Mouse (Mus musculus): ENCODE measurements around the gene Tbx3. TPM values are rescaled to one million over a fixed set of nuclear protein-coding genes. Genes with fewer than 3 reads are reported as not detected.
A peak's percentile ranks its signal among the peaks of the same experiment; 100 is the strongest.

Tbx3 gene
- polyA plus RNA-seq, 1 experiment from 2014 or later = 6.8 TPM

DNA sequence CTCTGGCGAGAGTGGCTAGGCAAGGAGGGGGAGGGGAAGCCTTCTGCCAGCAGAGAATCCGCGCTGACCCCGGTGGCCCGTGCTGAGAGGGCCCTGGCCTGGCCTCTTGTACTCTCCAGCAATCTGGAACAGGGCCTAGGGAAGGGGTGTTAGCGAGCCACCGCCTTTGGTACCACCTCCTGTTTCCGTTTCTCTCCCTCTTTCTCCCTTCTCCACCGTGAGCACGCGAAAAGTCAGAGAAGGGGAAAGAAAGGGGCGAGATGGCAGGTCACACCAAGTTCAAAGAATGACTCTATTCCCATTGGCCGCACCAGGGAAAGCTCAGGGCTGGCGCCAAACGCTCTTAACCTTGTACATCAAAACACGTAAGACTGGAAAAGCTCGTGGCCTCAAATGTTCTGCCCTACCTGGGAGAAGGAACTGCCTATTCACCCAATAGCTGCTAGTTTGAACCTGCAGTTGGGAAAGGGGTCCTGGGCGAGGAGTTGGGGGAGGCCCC lies 1.5 kb upstream of the Tbx3 start:
- peaks cover 23% of the 10 kb centered on the region; the same call in 1 of the 2 replicates for H3K27me3 ChIP-seq (ENCODE audit: control insufficient read depth, insufficient read depth, low read length)
- ATAC-seq (ENCODE audit: low FRiP score, low TSS enrichment) (no peak), DNase-seq (ENCODE audit: low spot score) (no peak)
- no peaks in the 10 kb centered on the region for H3K36me3 ChIP-seq (ENCODE audit: control insufficient read depth, insufficient read depth, low read length)
- H3K4me1 ChIP-seq (replicated peaks; ENCODE audit: control insufficient read depth, insufficient read depth) = no peaks in the 10 kb centered on the region; the same call in 1 of the 2 replicates
- peak overlapping the region; percentile 18; the same call in 1 of the 2 replicates for H3K9ac ChIP-seq (ENCODE audit: low read length)
- WGBS = 34% methylated on average over 16 of the region's 18 CpGs
- peak overlapping the region; percentile 53 for H3K4me2 ChIP-seq (replicated peaks; ENCODE audit: low read depth)
- no peaks in the 10 kb centered on the region for H3K9me3 ChIP-seq (ENCODE audit: control insufficient read depth, low read length)
- TF ChIP-seq EP300 (optimal IDR thresholded peaks at IDR 0.05) = no peak
- 0 out of 2 replicates have a peak overlapping the region, but pooled peaks have one; percentile 1 for H3K4me3 ChIP-seq (ENCODE audit: low read depth, low read length)
- H3K27ac ChIP-seq (replicated peaks) = no peak overlapping the region

DNA sequence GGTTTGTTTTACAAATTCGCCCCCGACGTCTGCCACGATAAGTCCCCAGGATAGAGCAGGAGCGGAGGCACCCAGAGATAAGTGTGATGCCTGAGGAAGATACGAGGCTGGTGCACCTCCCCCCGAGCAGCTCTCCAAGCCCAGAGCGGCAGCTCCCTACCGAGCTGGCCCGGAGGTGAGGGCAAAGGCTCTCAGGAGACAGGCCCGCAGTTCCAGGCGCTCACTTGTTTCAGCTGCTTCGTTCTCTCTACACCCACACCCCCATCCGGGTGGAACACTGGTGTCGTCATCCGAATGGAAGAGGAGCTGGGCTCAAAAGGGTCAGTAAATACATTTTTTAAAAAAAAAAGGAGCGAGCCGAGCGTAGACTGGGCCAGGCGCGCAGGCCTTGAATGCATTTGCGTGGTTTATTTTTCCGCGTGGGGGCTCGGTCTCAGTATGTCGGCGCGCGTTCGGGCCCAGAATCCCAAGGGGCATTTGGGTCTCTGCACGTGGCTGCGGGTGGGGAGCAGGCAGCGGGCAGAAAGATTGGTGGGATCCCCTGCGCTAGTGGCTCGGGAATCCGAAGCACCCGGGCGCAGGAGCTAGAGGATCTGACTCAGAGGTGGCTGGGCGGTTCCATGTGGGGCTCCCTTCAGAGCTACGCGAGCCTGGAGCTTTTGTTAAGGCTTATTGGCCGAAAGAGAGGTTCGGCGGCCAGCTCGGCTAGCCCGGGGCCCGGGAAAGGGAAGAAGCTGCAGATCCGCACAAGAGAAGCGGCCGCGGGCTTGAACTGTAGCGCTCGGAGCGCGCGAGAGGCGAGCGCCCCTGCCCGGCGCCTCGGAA lies 516 bp upstream of the Tbx3 start:
- 2% methylated on average over 61 of the region's 61 CpGs for WGBS
- TF ChIP-seq EP300 (optimal IDR thresholded peaks at IDR 0.05) = no peak
- no peak for TF ChIP-seq CTCF (IDR thresholded peaks at IDR 0.05; ENCODE audit: low read depth)
- no peak for DNase-seq (ENCODE audit: low spot score)
- peaks cover 25% of the 10 kb centered on the region; the same call in 1 of the 2 replicates for H3K27me3 ChIP-seq (ENCODE audit: control insufficient read depth, insufficient read depth, low read length)
- H3K9me3 ChIP-seq (ENCODE audit: control insufficient read depth, low read length) = no peaks in the 10 kb centered on the region
- H3K27ac ChIP-seq (replicated peaks) = peak overlapping the region; percentile 73
- peak overlapping the region; percentile 47 for H3K9ac ChIP-seq (ENCODE audit: low read length)
- peak overlapping the region; percentile 53 for H3K4me2 ChIP-seq (replicated peaks; ENCODE audit: low read depth)
- H3K4me3 ChIP-seq (ENCODE audit: low read depth, low read length) = peak overlapping the region; percentile 40
- no peaks in the 10 kb centered on the region; the same call in 1 of the 2 replicates for H3K4me1 ChIP-seq (replicated peaks; ENCODE audit: control insufficient read depth, insufficient read depth)
- H3K36me3 ChIP-seq (ENCODE audit: control insufficient read depth, insufficient read depth, low read length) = no peaks in the 10 kb centered on the region
- no peak for ATAC-seq (ENCODE audit: low FRiP score, low TSS enrichment)

DNA sequence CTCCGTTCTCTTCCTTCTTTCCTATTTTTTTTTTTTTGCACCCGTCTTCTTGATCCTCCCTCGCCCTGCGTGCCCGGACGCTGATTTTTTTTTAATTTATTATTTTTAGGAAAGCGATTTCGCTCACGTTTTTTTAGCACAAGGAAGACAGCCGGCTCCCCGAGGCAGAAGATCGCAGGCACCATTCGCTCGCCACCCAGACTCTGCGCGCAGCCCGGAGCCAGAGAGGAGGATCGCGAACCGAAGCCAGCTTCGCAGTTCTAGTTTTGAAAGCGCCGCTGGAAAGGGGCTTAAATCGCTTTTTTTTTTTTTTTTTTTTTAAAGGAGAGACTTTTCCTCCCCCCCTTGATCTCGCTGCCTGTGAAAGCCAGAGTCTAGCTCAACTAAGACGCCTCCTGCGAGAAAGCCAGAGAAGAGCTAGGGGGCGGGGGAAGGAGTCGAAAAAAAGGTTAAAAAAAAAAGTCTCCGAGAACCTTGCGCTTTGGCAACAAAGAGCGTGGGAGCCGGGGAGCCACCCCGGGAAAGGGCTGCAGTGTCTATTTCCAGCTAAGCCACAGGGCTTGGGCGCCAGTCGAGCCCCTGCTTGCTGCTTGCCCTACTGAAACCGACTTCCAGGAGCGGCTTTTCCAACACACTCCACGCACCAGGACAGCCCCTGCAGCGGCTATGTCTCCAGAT lies 794 bp downstream of the Tbx3 start:
- TF ChIP-seq EP300 (optimal IDR thresholded peaks at IDR 0.05) (no peak), CTCF (IDR thresholded peaks at IDR 0.05; ENCODE audit: low read depth) (no peak)
- ATAC-seq (ENCODE audit: low FRiP score, low TSS enrichment) (no peak), DNase-seq (ENCODE audit: low spot score) (no peak)
- H3K9ac ChIP-seq (ENCODE audit: low read length) = peak overlapping the region; percentile 58
- H3K4me3 ChIP-seq (ENCODE audit: low read depth, low read length) = peak overlapping the region; percentile 40
- peak overlapping the region; percentile 53 for H3K4me2 ChIP-seq (replicated peaks; ENCODE audit: low read depth)
- H3K36me3 ChIP-seq (ENCODE audit: control insufficient read depth, insufficient read depth, low read length) = no peaks in the 10 kb centered on the region
- under 1% methylated on average over 40 of the region's 40 CpGs for WGBS
- peaks cover 22% of the 10 kb centered on the region; the same call in 1 of the 2 replicates for H3K27me3 ChIP-seq (ENCODE audit: control insufficient read depth, insufficient read depth, low read length)
- H3K4me1 ChIP-seq (replicated peaks; ENCODE audit: control insufficient read depth, insufficient read depth) = no peaks in the 10 kb centered on the region; the same call in 1 of the 2 replicates
- H3K27ac ChIP-seq (replicated peaks) = peak overlapping the region; percentile 73
- no peaks in the 10 kb centered on the region for H3K9me3 ChIP-seq (ENCODE audit: control insufficient read depth, low read length)

DNA sequence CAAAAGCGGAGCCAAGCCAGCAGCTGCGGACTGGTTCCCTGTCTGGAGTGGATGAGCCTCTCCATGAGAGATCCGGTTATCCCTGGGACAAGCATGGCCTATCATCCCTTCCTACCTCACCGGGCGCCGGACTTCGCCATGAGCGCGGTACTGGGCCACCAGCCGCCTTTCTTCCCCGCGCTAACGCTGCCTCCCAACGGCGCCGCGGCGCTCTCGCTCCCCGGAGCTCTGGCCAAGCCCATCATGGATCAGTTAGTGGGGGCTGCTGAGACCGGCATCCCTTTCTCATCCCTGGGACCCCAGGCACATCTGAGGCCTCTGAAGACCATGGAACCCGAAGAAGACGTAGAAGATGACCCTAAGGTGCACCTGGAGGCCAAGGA lies 1.5 kb downstream of the Tbx3 start:
- H3K4me2 ChIP-seq (replicated peaks; ENCODE audit: low read depth) = peak overlapping the region; percentile 53
- peak overlapping the region; percentile 73 for H3K27ac ChIP-seq (replicated peaks)
- TF ChIP-seq CTCF (IDR thresholded peaks at IDR 0.05; ENCODE audit: low read depth) = peak; percentile 45
- no peak for TF ChIP-seq EP300 (optimal IDR thresholded peaks at IDR 0.05)
- ATAC-seq (ENCODE audit: low FRiP score, low TSS enrichment) (no peak), DNase-seq (ENCODE audit: low spot score) (no peak)
- H3K9ac ChIP-seq (ENCODE audit: low read length) = peak overlapping the region; percentile 58
- no peaks in the 10 kb centered on the region for H3K9me3 ChIP-seq (ENCODE audit: control insufficient read depth, low read length)
- no peaks in the 10 kb centered on the region; the same call in 1 of the 2 replicates for H3K4me1 ChIP-seq (replicated peaks; ENCODE audit: control insufficient read depth, insufficient read depth)
- peak overlapping the region; percentile 40 for H3K4me3 ChIP-seq (ENCODE audit: low read depth, low read length)
- peaks cover 19% of the 10 kb centered on the region; the same call in 1 of the 2 replicates for H3K27me3 ChIP-seq (ENCODE audit: control insufficient read depth, insufficient read depth, low read length)
- H3K36me3 ChIP-seq (ENCODE audit: control insufficient read depth, insufficient read depth, low read length) = no peaks in the 10 kb centered on the region
- 2% methylated on average over 23 of the region's 23 CpGs for WGBS

DNA sequence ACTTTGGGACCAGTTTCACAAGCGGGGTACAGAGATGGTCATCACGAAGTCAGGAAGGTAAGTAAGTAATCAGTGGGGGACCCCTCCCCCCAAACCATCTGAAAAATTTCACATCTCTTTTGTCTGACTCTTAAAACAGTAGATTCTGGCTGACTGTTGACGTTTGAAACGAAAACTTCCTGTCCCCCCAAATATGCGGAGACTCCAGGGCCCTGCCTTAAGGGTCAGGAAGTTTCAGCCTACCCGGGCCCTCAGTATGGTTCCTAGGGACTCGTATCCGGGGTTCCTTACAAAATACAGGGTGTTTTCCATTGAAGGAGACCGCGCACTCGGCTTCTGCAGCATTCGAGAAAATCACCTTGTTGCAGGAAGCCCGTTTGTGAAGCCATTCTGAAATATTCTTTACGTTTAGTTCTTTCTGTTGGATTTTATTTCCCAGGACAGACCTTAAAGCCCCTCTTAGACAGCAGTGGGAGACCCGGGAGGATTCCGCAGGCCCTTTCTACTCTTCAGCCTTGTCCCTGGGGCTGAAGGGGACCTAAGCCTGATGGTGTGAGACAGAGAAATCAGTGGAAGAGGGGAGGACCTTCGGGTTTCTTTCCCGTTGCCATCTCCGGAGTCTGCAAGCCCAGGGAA lies 2.0 kb downstream of the Tbx3 start:
- DNase-seq (ENCODE audit: low spot score) (no peak), ATAC-seq (ENCODE audit: low FRiP score, low TSS enrichment) (no peak)
- H3K4me1 ChIP-seq (replicated peaks; ENCODE audit: control insufficient read depth, insufficient read depth) = no peaks in the 10 kb centered on the region; the same call in 1 of the 2 replicates
- peak overlapping the region; percentile 53 for H3K4me2 ChIP-seq (replicated peaks; ENCODE audit: low read depth)
- WGBS = 13% methylated on average over 19 of the region's 19 CpGs
- H3K27me3 ChIP-seq (ENCODE audit: control insufficient read depth, insufficient read depth, low read length) = peaks cover 20% of the 10 kb centered on the region; the same call in 1 of the 2 replicates
- no peaks in the 10 kb centered on the region for H3K9me3 ChIP-seq (ENCODE audit: control insufficient read depth, low read length)
- peak overlapping the region; percentile 40 for H3K4me3 ChIP-seq (ENCODE audit: low read depth, low read length)
- no peaks in the 10 kb centered on the region for H3K36me3 ChIP-seq (ENCODE audit: control insufficient read depth, insufficient read depth, low read length)
- H3K27ac ChIP-seq (replicated peaks) = peak overlapping the region; percentile 73
- TF ChIP-seq CTCF (IDR thresholded peaks at IDR 0.05; ENCODE audit: low read depth) (no peak), EP300 (optimal IDR thresholded peaks at IDR 0.05) (no peak)
- peak overlapping the region; percentile 58 for H3K9ac ChIP-seq (ENCODE audit: low read length)

Measured in stomach, postnatal 0 days (tissue).